Mouse (Mus musculus): Measurements from ENCODE around the gene Ak9. TPM values are rescaled to one million over a fixed set of nuclear protein-coding genes. Genes with fewer than 3 reads are reported as not detected.

The Ak9 gene
- polyA plus RNA-seq, 1 experiment from 2014 or later: 0.05 TPM

GRCm38 (mm10) chr10:41474981-41475391 is 171.2 kb downstream of the Ak9 start:
- Histone ChIP-seq H3K4me3 (replicated peaks) (no peak overlapping the region), H3K9me3 (no peaks in the 10 kb centered on the region), H3K4me2 (no peak overlapping the region), H3K36me3 (peaks cover 16% of the 10 kb centered on the region), H3K27me3 (no peaks in the 10 kb centered on the region), H3K4me1 (replicated peaks) (peaks cover 30% of the 10 kb centered on the region), H3K9ac (replicated peaks) (no peak overlapping the region), H3K27ac (peak overlapping the region; percentile 81)
- 41% methylated on average over 1 of the region's 1 CpGs for WGBS
- ATAC-seq (ENCODE audit: insufficient number of reproducible peaks, insufficient read depth, low FRiP score, low TSS enrichment, low read depth): no peak

- H3K4me2 ChIP-seq: peak within 1 kb of the TSS; percentile 92
- no peaks in the 10 kb centered on the region for H3K9me3 ChIP-seq
- peak within 1 kb of the TSS; percentile 91 for H3K27ac ChIP-seq
- under 1% methylated on average over 35 of the region's 35 CpGs for WGBS
- H3K9ac ChIP-seq (replicated peaks): peak within 1 kb of the TSS; percentile 75
- H3K27me3 ChIP-seq: no peaks in the 10 kb centered on the region
- ATAC-seq (ENCODE audit: insufficient number of reproducible peaks, insufficient read depth, low FRiP score, low TSS enrichment, low read depth): peak; percentile 81
- H3K4me1 ChIP-seq (replicated peaks): peaks cover 30% of the 10 kb centered on the region
- peaks cover 30% of the 10 kb centered on the region for H3K36me3 ChIP-seq
- H3K4me3 ChIP-seq (replicated peaks): peak within 1 kb of the TSS; percentile 68
Observed at GRCm38 (mm10) chr10:41476171-41477017, 172.6 kb downstream of the Ak9 start, which contains the start of gene Mical1. Mical1 (plus strand) TSS chr10:41476314.

GRCm38 (mm10) chr10:41477018-41477277 is 173.2 kb downstream of the Ak9 start:
- peaks cover 35% of the 10 kb centered on the region for H3K36me3 ChIP-seq
- peaks cover 30% of the 10 kb centered on the region for H3K4me1 ChIP-seq (replicated peaks)
- peak overlapping the region; percentile 92 for H3K4me2 ChIP-seq
- no peaks in the 10 kb centered on the region for H3K9me3 ChIP-seq
- ATAC-seq (ENCODE audit: insufficient number of reproducible peaks, insufficient read depth, low FRiP score, low TSS enrichment, low read depth): no peak
- no peaks in the 10 kb centered on the region for H3K27me3 ChIP-seq
- WGBS: 2% methylated on average over 9 of the region's 9 CpGs
- H3K9ac ChIP-seq (replicated peaks): peak overlapping the region; percentile 75
- H3K4me3 ChIP-seq (replicated peaks): peak overlapping the region; percentile 68
- H3K27ac ChIP-seq: peak overlapping the region; percentile 91

- Histone ChIP-seq H3K9me3 (no peaks in the 10 kb centered on the region), H3K9ac (replicated peaks) (peak overlapping the region; percentile 75), H3K27me3 (no peaks in the 10 kb centered on the region), H3K4me3 (replicated peaks) (peak overlapping the region; percentile 68), H3K4me2 (peak overlapping the region; percentile 92), H3K36me3 (peaks cover 41% of the 10 kb centered on the region), H3K4me1 (replicated peaks) (peaks cover 30% of the 10 kb centered on the region), H3K27ac (peak overlapping the region; percentile 91)
- ATAC-seq (ENCODE audit: insufficient number of reproducible peaks, insufficient read depth, low FRiP score, low TSS enrichment, low read depth): 0 out of 2 replicates have a peak, but pooled peaks have one; percentile 11
- WGBS: 2% methylated on average over 20 of the region's 20 CpGs
Observed at GRCm38 (mm10) chr10:41477278-41478181, 173.8 kb downstream of the Ak9 start.

GRCm38 (mm10) chr10:41479961-41480360 is 176.2 kb downstream of the Ak9 start:
- H3K4me1 ChIP-seq (replicated peaks): peaks cover 25% of the 10 kb centered on the region
- WGBS: 94% methylated on average over 3 of the region's 3 CpGs
- no peaks in the 10 kb centered on the region for H3K27me3 ChIP-seq
- H3K9me3 ChIP-seq: no peaks in the 10 kb centered on the region
- peaks cover 65% of the 10 kb centered on the region for H3K36me3 ChIP-seq
- no peak for ATAC-seq (ENCODE audit: insufficient number of reproducible peaks, insufficient read depth, low FRiP score, low TSS enrichment, low read depth)
- no peak overlapping the region for H3K4me3 ChIP-seq (replicated peaks)
- H3K27ac ChIP-seq: no peak overlapping the region
- no peak overlapping the region for H3K4me2 ChIP-seq
- H3K9ac ChIP-seq (replicated peaks): no peak overlapping the region

- no peak overlapping the region for H3K9ac ChIP-seq (replicated peaks)
- no peaks in the 10 kb centered on the region for H3K9me3 ChIP-seq
- ATAC-seq (ENCODE audit: insufficient number of reproducible peaks, insufficient read depth, low FRiP score, low TSS enrichment, low read depth): no peak
- no peak overlapping the region for H3K4me2 ChIP-seq
- H3K4me1 ChIP-seq (replicated peaks): peaks cover 14% of the 10 kb centered on the region
- WGBS: 63% methylated on average over 33 of the region's 33 CpGs
- peaks cover 78% of the 10 kb centered on the region for H3K36me3 ChIP-seq
- H3K4me3 ChIP-seq (replicated peaks): no peak overlapping the region
- no peaks in the 10 kb centered on the region for H3K27me3 ChIP-seq
- no peak overlapping the region for H3K27ac ChIP-seq
Observed at GRCm38 (mm10) chr10:41480938-41481880, 177.4 kb downstream of the Ak9 start.

- no peak overlapping the region for H3K4me3 ChIP-seq (replicated peaks)
- no peaks in the 10 kb centered on the region for H3K27me3 ChIP-seq
- no peaks in the 10 kb centered on the region for H3K9me3 ChIP-seq
- no peak for ATAC-seq (ENCODE audit: insufficient number of reproducible peaks, insufficient read depth, low FRiP score, low TSS enrichment, low read depth)
- H3K36me3 ChIP-seq: peaks cover 90% of the 10 kb centered on the region
- 83% methylated on average over 7 of the region's 7 CpGs for WGBS
- no peak overlapping the region for H3K27ac ChIP-seq
- H3K4me2 ChIP-seq: no peak overlapping the region
- no peak overlapping the region for H3K9ac ChIP-seq (replicated peaks)
- H3K4me1 ChIP-seq (replicated peaks): peaks cover 10% of the 10 kb centered on the region
Observed at GRCm38 (mm10) chr10:41482446-41482845, 178.7 kb downstream of the Ak9 start.

Other genes with a start within 250 kb of the Ak9 start
- not detected in 2 replicates for gene Gpr6, start 231.7 kb upstream of the Ak9 start, polyA plus RNA-seq (2016; fragmentation: Nextera tagmentation; extraction: Ambion mirVana)
- gene Fig4, start 720 bp upstream of the Ak9 start, polyA plus RNA-seq (2016; fragmentation: Nextera tagmentation; extraction: Ambion mirVana): 12.9 and 15.1 TPM in 2 replicates
- 22.3 and 23.6 TPM in 2 replicates for gene Zbtb24, start 146.4 kb downstream of the Ak9 start, polyA plus RNA-seq (2016; fragmentation: Nextera tagmentation; extraction: Ambion mirVana)
- 64.2 and 72.3 TPM in 2 replicates for gene Mical1, start 172.3 kb downstream of the Ak9 start, polyA plus RNA-seq (2016; fragmentation: Nextera tagmentation; extraction: Ambion mirVana)
- gene Smpd2, start 186.4 kb downstream of the Ak9 start, polyA plus RNA-seq (2016; fragmentation: Nextera tagmentation; extraction: Ambion mirVana): 64.3 and 64.7 TPM in 2 replicates
- 0.60 and 0.64 TPM in 2 replicates for gene Ppil6, start 186.5 kb downstream of the Ak9 start, polyA plus RNA-seq (2016; fragmentation: Nextera tagmentation; extraction: Ambion mirVana)
- gene Cd164, start 215.4 kb downstream of the Ak9 start, polyA plus RNA-seq (2016; fragmentation: Nextera tagmentation; extraction: Ambion mirVana): 170 and 176 TPM in 2 replicates